Mouse (Mus musculus): Measurements from ENCODE around the gene Psors1c2. TPM values are rescaled to one million over a fixed set of nuclear protein-coding genes. Genes with fewer than 3 reads are reported as not detected.

Psors1c2 gene
- total and polyA plus RNA-seq, 3 experiments, result not detected

- intact Hi-C loops (cut with DNase I), result loop anchor here (2.0 kb wide), 1 partner anchor 30 kb away; no protein-coding TSS in a partner anchor
- Histone ChIP-seq H3K27me3 (ENCODE audit: control insufficient read depth, insufficient read depth, low read length) (no peaks in the 10 kb centered on the region), H3K27ac (no peak overlapping the region), H3K4me1 (ENCODE audit: control insufficient read depth, insufficient read depth, low read length) (0 out of 2 replicates have a peak, but pooled peaks cover 1% of the 10 kb centered on the region), H3K36me3 (ENCODE audit: control insufficient read depth, insufficient read depth, low read length) (no peaks in the 10 kb centered on the region), H3K79me2 (replicated peaks; ENCODE audit: control insufficient read depth, insufficient read depth, low read length) (no peaks in the 10 kb centered on the region), H3K4me3 (no peak overlapping the region), H3K9ac (ENCODE audit: low read depth, low read length) (no peak overlapping the region)
- DNase-seq, result no peak
- 72% methylated on average over 6 of the region's 6 CpGs for WGBS
- TF ChIP-seq CTCF (IDR thresholded peaks at IDR 0.05) (no peak), POLR2A (IDR thresholded peaks at IDR 0.05; ENCODE audit: insufficient read depth, low read depth, low read length) (no peak), EP300 (IDR thresholded peaks at IDR 0.05; ENCODE audit: insufficient read depth, low read depth, low read length) (no peak)
Measured at GRCm38 (mm10) chr17:35514756-35515155, 18.2 kb upstream of the Psors1c2 start.

- DNase-seq, result no peak
- no peaks in the 10 kb centered on the region for H3K36me3 ChIP-seq (ENCODE audit: control insufficient read depth, insufficient read depth, low read length)
- peak overlapping the region; percentile 64 for H3K4me3 ChIP-seq
- peak overlapping the region; percentile 34 for H3K9ac ChIP-seq (ENCODE audit: low read depth, low read length)
- no peaks in the 10 kb centered on the region for H3K27me3 ChIP-seq (ENCODE audit: control insufficient read depth, insufficient read depth, low read length)
- H3K79me2 ChIP-seq (replicated peaks; ENCODE audit: control insufficient read depth, insufficient read depth, low read length), result no peaks in the 10 kb centered on the region
- intact Hi-C loops (cut with DNase I), result loop anchor here (2.0 kb wide), 1 partner anchor 31 kb away; no protein-coding TSS in a partner anchor
- H3K27ac ChIP-seq, result peak overlapping the region; percentile 18; the same call in 1 of the 2 replicates
- WGBS, result 8% methylated on average over 25 of the region's 25 CpGs
- 0 out of 2 replicates have a peak, but pooled peaks cover 1% of the 10 kb centered on the region for H3K4me1 ChIP-seq (ENCODE audit: control insufficient read depth, insufficient read depth, low read length)
- TF ChIP-seq POLR2A (IDR thresholded peaks at IDR 0.05; ENCODE audit: insufficient read depth, low read depth, low read length) (no peak), EP300 (IDR thresholded peaks at IDR 0.05; ENCODE audit: insufficient read depth, low read depth, low read length) (no peak), CTCF (IDR thresholded peaks at IDR 0.05) (no peak)
Measured at GRCm38 (mm10) chr17:35515911-35516640, 16.9 kb upstream of the Psors1c2 start.

DNA sequence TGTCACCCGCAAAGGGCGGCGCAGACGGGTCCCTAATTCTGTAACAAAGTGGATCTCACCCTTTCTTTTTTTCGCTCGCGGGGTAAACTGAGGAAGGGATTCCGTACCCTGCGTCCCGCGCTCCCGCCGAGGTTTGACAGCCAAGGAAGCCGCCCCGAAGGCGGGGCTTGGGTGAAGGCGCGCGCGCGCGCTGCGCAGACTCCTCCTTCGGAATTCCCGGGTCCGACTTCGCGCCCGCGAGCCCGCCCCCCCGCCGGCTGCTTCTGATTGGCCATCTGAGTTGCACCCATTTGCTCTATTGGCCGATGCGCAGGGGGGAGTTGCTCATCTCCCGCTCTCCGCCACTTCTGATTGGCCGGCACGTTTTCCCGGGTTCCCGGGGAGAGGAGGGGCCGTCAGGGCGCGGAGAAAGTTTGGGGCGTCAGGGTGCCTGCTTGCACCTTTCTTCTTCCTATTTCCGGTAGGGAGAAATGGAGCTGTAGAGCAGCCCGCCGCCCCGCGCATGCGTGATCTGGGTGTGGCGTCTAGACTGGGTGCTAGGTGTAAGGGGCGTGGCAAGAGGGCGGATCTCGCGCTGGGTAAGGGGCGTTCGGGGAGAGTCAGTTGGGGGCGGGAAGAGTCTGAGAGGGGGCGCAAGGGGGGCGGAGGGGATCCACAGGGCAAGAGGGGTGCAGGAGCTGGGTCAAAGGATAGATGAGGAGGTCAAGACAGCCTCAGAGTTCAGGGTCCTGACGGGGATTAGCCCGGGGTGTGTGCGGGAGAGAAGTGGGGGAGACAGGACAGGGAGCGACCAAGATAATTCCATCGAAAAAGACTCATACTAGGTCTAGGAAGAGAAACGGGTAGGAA lies 16.1 kb upstream of the Psors1c2 start, which contains the start of the genes Tcf19 and Cchcr1:
Tcf19 (minus strand) TSS at position 173 of the 849 bp plus-strand sequence.
Cchcr1 (plus strand) TSS at position 449 of the 849 bp plus-strand sequence.
- no peak for TF ChIP-seq CTCF (IDR thresholded peaks at IDR 0.05)
- peak; percentile 94 to 97 for DNase-seq
- H3K27me3 ChIP-seq (ENCODE audit: control insufficient read depth, insufficient read depth, low read length), result no peaks in the 10 kb centered on the region
- H3K4me1 ChIP-seq (ENCODE audit: control insufficient read depth, insufficient read depth, low read length), result 0 out of 2 replicates have a peak, but pooled peaks cover 1% of the 10 kb centered on the region
- intact Hi-C loops (cut with DNase I), result no loop called here
- H3K79me2 ChIP-seq (replicated peaks; ENCODE audit: control insufficient read depth, insufficient read depth, low read length), result no peaks in the 10 kb centered on the region
- no peaks in the 10 kb centered on the region for H3K36me3 ChIP-seq (ENCODE audit: control insufficient read depth, insufficient read depth, low read length)
- peak within 1 kb of the TSS; percentile 64 for H3K4me3 ChIP-seq
- H3K9ac ChIP-seq (ENCODE audit: low read depth, low read length), result peak within 1 kb of the TSS; percentile 34
- 1% methylated on average over 67 of the region's 67 CpGs for WGBS
- H3K27ac ChIP-seq, result peak within 1 kb of the TSS; percentile 40

GRCm38 (mm10) chr17:35517526-35517925 lies 15.5 kb upstream of the Psors1c2 start:
- peak in 1 of 2 experiments; percentile 30 for DNase-seq
- Histone ChIP-seq H3K4me3 (peak overlapping the region; percentile 64), H3K4me1 (ENCODE audit: control insufficient read depth, insufficient read depth, low read length) (0 out of 2 replicates have a peak, but pooled peaks cover 1% of the 10 kb centered on the region), H3K27ac (peak overlapping the region; percentile 40; the same call in 1 of the 2 replicates), H3K36me3 (ENCODE audit: control insufficient read depth, insufficient read depth, low read length) (no peaks in the 10 kb centered on the region), H3K27me3 (ENCODE audit: control insufficient read depth, insufficient read depth, low read length) (no peaks in the 10 kb centered on the region), H3K79me2 (replicated peaks; ENCODE audit: control insufficient read depth, insufficient read depth, low read length) (no peaks in the 10 kb centered on the region), H3K9ac (ENCODE audit: low read depth, low read length) (0 out of 2 replicates have a peak overlapping the region, but pooled peaks have one; percentile 7)
- WGBS, result 7% methylated on average over 12 of the region's 12 CpGs
- intact Hi-C loops (cut with DNase I), result no loop called here
- TF ChIP-seq EP300 (IDR thresholded peaks at IDR 0.05; ENCODE audit: insufficient read depth, low read depth, low read length) (no peak), CTCF (IDR thresholded peaks at IDR 0.05) (no peak), POLR2A (IDR thresholded peaks at IDR 0.05; ENCODE audit: insufficient read depth, low read depth, low read length) (no peak)

DNA sequence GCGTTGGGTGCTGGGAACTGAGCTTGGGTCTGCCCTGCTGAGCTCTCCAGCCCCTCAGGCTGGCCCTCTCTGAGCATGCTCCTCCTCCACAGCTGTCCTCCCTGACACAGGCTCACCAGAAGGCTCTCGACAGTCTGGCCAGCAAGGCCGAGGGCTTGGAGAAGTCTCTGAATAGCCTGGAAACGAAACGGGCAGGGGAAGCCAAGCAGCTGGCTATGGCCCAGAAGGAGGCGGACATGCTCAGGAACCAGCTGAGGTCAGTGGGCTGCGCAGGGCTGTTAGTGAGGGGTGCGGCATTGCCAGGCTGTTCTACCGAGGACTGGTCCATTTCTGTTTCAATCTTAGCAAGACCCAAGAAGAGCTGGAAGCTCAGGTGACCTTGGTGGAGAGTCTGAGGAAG lies 8.6 kb upstream of the Psors1c2 start:
- no peak overlapping the region for H3K4me3 ChIP-seq
- no peaks in the 10 kb centered on the region for H3K36me3 ChIP-seq (ENCODE audit: control insufficient read depth, insufficient read depth, low read length)
- no peaks in the 10 kb centered on the region for H3K79me2 ChIP-seq (replicated peaks; ENCODE audit: control insufficient read depth, insufficient read depth, low read length)
- no peak overlapping the region for H3K27ac ChIP-seq
- no peak for DNase-seq
- no peak for TF ChIP-seq CTCF (IDR thresholded peaks at IDR 0.05)
- TF ChIP-seq EP300 (IDR thresholded peaks at IDR 0.05; ENCODE audit: insufficient read depth, low read depth, low read length), result no peak
- TF ChIP-seq POLR2A (IDR thresholded peaks at IDR 0.05; ENCODE audit: insufficient read depth, low read depth, low read length), result no peak
- no peak overlapping the region for H3K9ac ChIP-seq (ENCODE audit: low read depth, low read length)
- intact Hi-C loops (cut with DNase I), result no loop called here
- WGBS, result 87% methylated on average over 9 of the region's 9 CpGs
- no peaks in the 10 kb centered on the region for H3K27me3 ChIP-seq (ENCODE audit: control insufficient read depth, insufficient read depth, low read length)
- no peaks in the 10 kb centered on the region for H3K4me1 ChIP-seq (ENCODE audit: control insufficient read depth, insufficient read depth, low read length)

Data from heart, adult 2 months (tissue).